Mouse (Mus musculus) hindbrain, embryonic 13.5 days (tissue): Measurements from ENCODE around the gene Cnbp. TPM values are rescaled to one million over a fixed set of nuclear protein-coding genes. Genes with fewer than 3 reads are reported as not detected.

Experiments used
- ATAC-seq: fragments of 200-750 bp; cut with Nextera tagmentation; 2 replicates; pipeline ENCODE4 v1.8.0; 2017; ENCODE audit warnings: moderate TSS enrichment; ENCODE audit not compliant: low FRiP score
- H3K27ac ChIP-seq: fragments of 300-500 bp; sonication (generic); 2 replicates; pipeline ENCODE4 v1.5.1; 2015; ENCODE audit warnings: inconsistent platforms, mild to moderate bottlenecking, moderate library complexity
- H3K27me3 ChIP-seq: fragments of 300-500 bp; sonication (generic); 2 replicates; pipeline ENCODE4 v1.6.1; 2015; ENCODE audit warnings: mild to moderate bottlenecking, inconsistent platforms
- H3K36me3 ChIP-seq: fragments of 300-500 bp; sonication (generic); 2 replicates; pipeline ENCODE4 v1.6.1; 2015; ENCODE audit warnings: mild to moderate bottlenecking, inconsistent platforms
- H3K4me1 ChIP-seq: fragments of 300-500 bp; sonication (generic); replicated peaks from 2 replicates; pipeline ENCODE4 v1.6.1; 2015; ENCODE audit warnings: inconsistent platforms
- H3K4me2 ChIP-seq: fragments of 300-500 bp; sonication (generic); 2 replicates; pipeline ENCODE4 v1.6.1; 2015; ENCODE audit warnings: inconsistent platforms, mild to moderate bottlenecking, moderate library complexity
- H3K4me3 ChIP-seq: fragments of 300-500 bp; sonication (generic); 2 replicates; pipeline ENCODE4 v1.5.1; 2015; ENCODE audit warnings: mild to moderate bottlenecking, inconsistent platforms
- H3K9ac ChIP-seq: fragments of 300-500 bp; sonication (generic); 2 replicates; pipeline ENCODE4 v1.6.1; 2015; ENCODE audit warnings: mild to moderate bottlenecking, inconsistent platforms
- H3K9me3 ChIP-seq: fragments of 300-500 bp; sonication (generic); 2 replicates; pipeline ENCODE4 v1.6.1; 2016; ENCODE audit warnings: inconsistent platforms
- WGBS: fragments of 180-500 bp; shearing (Covaris S2); methylation state at CpG from one replicate; pipeline ENCODE4 v1.1.7; 2015; 5-methylcytosine and 5-hydroxymethylcytosine counted together
- polyA plus RNA-seq: library from polyadenylated mRNA; unstranded; fragments of >200 nt; fragmentation: Nextera tagmentation; extraction: Ambion mirVana; gene quantifications from 2 replicates; pipeline ENCODE4 v1.2.1, GENCODE M21; 2015

Cnbp gene
- polyA plus RNA-seq, 1 experiment from 2014 or later, result 604 TPM

DNA sequence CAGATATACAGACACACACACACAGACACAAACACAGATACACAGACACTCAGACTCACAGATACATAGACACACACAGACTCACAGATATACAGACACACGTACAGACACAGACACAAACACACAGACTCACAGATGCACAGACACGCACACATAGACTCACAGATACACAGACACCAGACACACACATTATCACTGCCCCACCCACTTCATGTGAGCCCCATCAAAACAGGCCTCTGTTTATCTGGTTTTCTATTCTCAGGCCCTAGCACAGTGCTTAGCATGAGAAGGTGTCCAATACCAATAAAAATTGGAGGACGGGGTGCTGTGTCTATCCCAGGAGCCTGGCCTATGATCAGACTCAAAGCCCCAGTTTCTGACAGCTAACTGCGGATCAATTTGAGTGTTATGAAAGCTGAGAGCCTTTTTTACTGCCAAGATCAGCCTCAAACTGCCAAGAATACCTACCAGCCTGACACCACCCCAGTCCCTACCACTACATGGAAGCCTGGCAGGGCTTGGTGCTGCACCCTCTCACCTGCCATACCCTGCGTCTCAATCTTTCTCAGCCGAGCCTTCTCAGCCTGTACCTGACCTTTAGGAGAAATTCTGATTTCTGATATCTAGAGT is 54.5 kb downstream of the Cnbp start:
- peaks cover 27% of the 10 kb centered on the region for H3K36me3 ChIP-seq
- no peak overlapping the region for H3K4me3 ChIP-seq
- no peak overlapping the region for H3K27ac ChIP-seq
- H3K27me3 ChIP-seq, result no peaks in the 10 kb centered on the region
- H3K9ac ChIP-seq, result no peak overlapping the region
- no peaks in the 10 kb centered on the region for H3K4me1 ChIP-seq
- no peak for ATAC-seq
- no peaks in the 10 kb centered on the region for H3K9me3 ChIP-seq
- WGBS, result 89% methylated on average over 6 of the region's 6 CpGs
- H3K4me2 ChIP-seq, result no peak overlapping the region

DNA sequence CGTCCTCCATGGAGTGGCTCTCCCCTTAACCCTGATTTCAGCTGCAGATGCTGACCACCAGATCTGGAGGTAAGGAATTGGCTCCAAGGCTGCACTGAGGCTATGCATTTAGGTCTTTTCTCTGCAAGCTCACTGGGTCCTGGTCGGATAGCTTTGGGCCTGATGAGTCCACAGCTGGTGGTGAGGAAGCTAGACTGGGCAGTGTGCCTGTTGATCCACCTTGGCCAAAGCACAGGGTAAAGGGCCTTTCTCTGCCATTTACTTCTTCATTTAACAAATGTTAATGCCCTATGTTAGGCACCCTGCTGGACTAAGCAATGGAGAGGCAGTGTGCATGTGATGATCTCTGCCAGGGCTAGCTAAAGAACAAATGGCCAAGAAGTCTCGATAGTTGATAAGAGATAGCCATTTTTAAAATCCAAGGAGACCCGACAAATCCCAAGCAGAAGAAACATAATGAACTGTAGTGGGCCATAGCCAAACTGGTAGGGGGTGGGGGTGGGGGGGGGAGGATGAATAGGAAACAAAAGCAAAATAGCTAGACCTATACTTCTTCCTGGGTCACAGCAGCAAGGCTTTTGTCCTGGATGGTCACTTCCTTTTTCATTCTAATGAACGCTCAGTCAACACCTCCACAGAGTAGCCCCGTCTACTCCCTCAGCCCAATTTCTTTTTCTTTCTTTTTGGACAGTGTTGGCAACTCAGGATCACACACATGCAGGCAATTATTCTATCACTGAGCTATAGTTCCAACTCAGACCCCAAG is 55.3 kb downstream of the Cnbp start:
- Histone ChIP-seq H3K27ac (no peak overlapping the region), H3K4me1 (no peaks in the 10 kb centered on the region), H3K9me3 (no peaks in the 10 kb centered on the region), H3K27me3 (no peaks in the 10 kb centered on the region), H3K4me2 (no peak overlapping the region), H3K9ac (no peak overlapping the region), H3K4me3 (no peak overlapping the region), H3K36me3 (peaks cover 35% of the 10 kb centered on the region)
- WGBS, result 55% methylated on average over 6 of the region's 6 CpGs
- no peak for ATAC-seq

DNA sequence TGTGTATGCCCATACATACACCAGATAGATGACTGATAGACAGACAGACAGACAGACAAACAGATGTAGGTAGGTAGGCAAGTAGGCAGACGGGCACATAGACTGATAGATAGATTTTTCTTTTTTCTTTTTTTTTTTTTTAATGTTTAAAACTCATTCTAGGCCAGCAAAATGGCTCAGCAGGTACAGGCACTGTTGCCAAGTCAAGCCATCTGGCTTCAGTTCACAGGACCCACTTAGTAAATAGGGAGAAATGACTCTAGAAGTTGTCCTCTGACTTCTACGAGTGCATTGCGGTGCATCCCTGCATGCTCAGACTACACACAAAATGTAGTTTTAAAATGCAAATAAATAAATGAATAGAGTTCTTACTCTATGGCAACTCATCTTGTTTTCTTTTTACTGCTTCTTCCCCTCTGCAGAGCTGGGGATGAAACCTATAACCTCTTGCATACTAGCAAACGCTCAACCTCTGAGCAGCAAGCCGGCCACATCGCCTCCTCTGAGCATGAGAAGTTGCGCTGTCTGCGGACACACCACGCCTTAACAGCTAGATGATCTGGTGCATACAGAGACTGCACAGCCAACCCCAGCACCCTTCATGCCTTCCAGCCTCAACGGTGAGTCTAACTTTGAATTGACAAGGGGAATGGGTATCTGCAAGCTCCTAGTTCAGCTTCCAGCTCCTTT is 56.9 kb downstream of the Cnbp start:
- H3K4me2 ChIP-seq, result no peak overlapping the region
- H3K4me1 ChIP-seq, result peaks cover 9% of the 10 kb centered on the region
- peaks cover 36% of the 10 kb centered on the region for H3K36me3 ChIP-seq
- no peaks in the 10 kb centered on the region for H3K9me3 ChIP-seq
- no peak overlapping the region for H3K4me3 ChIP-seq
- ATAC-seq, result no peak
- no peaks in the 10 kb centered on the region for H3K27me3 ChIP-seq
- H3K9ac ChIP-seq, result no peak overlapping the region
- 94% methylated on average over 10 of the region's 10 CpGs for WGBS
- H3K27ac ChIP-seq, result no peak overlapping the region

Other genes with a start within 250 kb of the Cnbp start
- 9.9 and 10.0 TPM in 2 replicates for gene Aplf, start 178.9 kb downstream of the Cnbp start, polyA plus RNA-seq
- gene Efcc1, start 120.2 kb downstream of the Cnbp start, polyA plus RNA-seq, result 5.9 and 6.2 TPM in 2 replicates
- 1.1 and 1.5 TPM in 2 replicates for gene Gp9, start 73.0 kb downstream of the Cnbp start, polyA plus RNA-seq
- 9.3 and 9.6 TPM in 2 replicates for gene Rab43, start 38.9 kb downstream of the Cnbp start, polyA plus RNA-seq
- gene Gm45140, start 15.3 kb downstream of the Cnbp start, polyA plus RNA-seq, result 2.0 and 2.8 TPM in 2 replicates
- gene Isy1, start 12.3 kb downstream of the Cnbp start, polyA plus RNA-seq, result 25.7 and 33.3 TPM in 2 replicates
- 165 and 174 TPM in 2 replicates for gene Copg1, start 36.7 kb upstream of the Cnbp start, polyA plus RNA-seq
- gene Hmces, start 62.8 kb upstream of the Cnbp start, polyA plus RNA-seq, result 37.0 and 38.5 TPM in 2 replicates
- 18.4 and 20.2 TPM in 2 replicates for gene H1fx, start 130.5 kb upstream of the Cnbp start, polyA plus RNA-seq
- gene Rab7, start 194.2 kb upstream of the Cnbp start, polyA plus RNA-seq, result 290 and 303 TPM in 2 replicates
- gene Rpn1, start 233.4 kb upstream of the Cnbp start, polyA plus RNA-seq, result 284 and 286 TPM in 2 replicates